Mouse (Mus musculus): ENCODE data around the gene Lif. TPM values are rescaled to one million over a fixed set of nuclear protein-coding genes. Genes with fewer than 3 reads are reported as not detected.

Gene Lif
- total and polyA plus RNA-seq, 2 experiments from 2014 or later, result 0.10 to 0.21 TPM

DNA sequence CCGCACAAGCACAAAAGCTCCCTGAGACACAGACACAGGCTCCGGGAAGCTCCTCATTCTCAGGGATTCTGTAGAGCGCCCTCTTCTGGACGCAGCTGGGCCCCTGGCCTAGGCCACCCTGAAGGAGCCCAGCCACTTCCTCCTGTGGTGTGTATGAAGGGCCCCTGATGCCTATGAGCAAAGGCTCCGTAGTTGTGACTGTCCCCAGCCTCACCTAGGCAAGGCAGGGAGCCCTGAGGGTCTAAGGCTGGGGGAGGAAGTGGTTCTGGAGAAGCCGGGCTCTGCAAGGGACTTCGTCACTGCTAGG lies 3.8 kb downstream of the Lif start:
- TF ChIP-seq CTCF (IDR thresholded peaks at IDR 0.05; ENCODE audit: low read depth), result peak; percentile 63
- Histone ChIP-seq H3K4me3 (ENCODE audit: low read length) (no peak overlapping the region), H3K27me3 (ENCODE audit: insufficient read depth, low read length) (peaks cover 12% of the 10 kb centered on the region; the same call in 1 of the 2 replicates), H3K4me1 (ENCODE audit: insufficient read depth, low read length) (peaks cover 13% of the 10 kb centered on the region; the same call in 1 of the 2 replicates), H3K27ac (no peak overlapping the region), H3K4me2 (ENCODE audit: low read depth, low read length) (no peak overlapping the region), H3K36me3 (ENCODE audit: insufficient read depth, low read length) (no peaks in the 10 kb centered on the region), H3K9ac (replicated peaks; ENCODE audit: low read length) (no peak overlapping the region), H3K9me3 (ENCODE audit: low read length) (no peaks in the 10 kb centered on the region)
- DNase-seq (ENCODE audit: low spot score) (peak; percentile 69), ATAC-seq (0 out of 2 replicates have a peak, but pooled peaks have one; percentile 13)
- 40% methylated on average over 7 of the region's 7 CpGs for WGBS

GRCm38 (mm10) chr11:4261969-4262368 lies 4.6 kb downstream of the Lif start:
- H3K9ac ChIP-seq (replicated peaks; ENCODE audit: low read length), result no peak overlapping the region
- peak; percentile 52 for ATAC-seq
- 25% methylated on average over 5 of the region's 5 CpGs for WGBS
- peak; percentile 87 for DNase-seq (ENCODE audit: low spot score)
- peak; percentile 70 for TF ChIP-seq CTCF (IDR thresholded peaks at IDR 0.05; ENCODE audit: low read depth)
- no peaks in the 10 kb centered on the region for H3K36me3 ChIP-seq (ENCODE audit: insufficient read depth, low read length)
- no peak overlapping the region for H3K4me3 ChIP-seq (ENCODE audit: low read length)
- H3K27me3 ChIP-seq (ENCODE audit: insufficient read depth, low read length), result peaks cover 13% of the 10 kb centered on the region; the same call in 1 of the 2 replicates
- peaks cover 13% of the 10 kb centered on the region; the same call in 1 of the 2 replicates for H3K4me1 ChIP-seq (ENCODE audit: insufficient read depth, low read length)
- H3K27ac ChIP-seq, result no peak overlapping the region
- no peaks in the 10 kb centered on the region for H3K9me3 ChIP-seq (ENCODE audit: low read length)
- H3K4me2 ChIP-seq (ENCODE audit: low read depth, low read length), result no peak overlapping the region

DNA sequence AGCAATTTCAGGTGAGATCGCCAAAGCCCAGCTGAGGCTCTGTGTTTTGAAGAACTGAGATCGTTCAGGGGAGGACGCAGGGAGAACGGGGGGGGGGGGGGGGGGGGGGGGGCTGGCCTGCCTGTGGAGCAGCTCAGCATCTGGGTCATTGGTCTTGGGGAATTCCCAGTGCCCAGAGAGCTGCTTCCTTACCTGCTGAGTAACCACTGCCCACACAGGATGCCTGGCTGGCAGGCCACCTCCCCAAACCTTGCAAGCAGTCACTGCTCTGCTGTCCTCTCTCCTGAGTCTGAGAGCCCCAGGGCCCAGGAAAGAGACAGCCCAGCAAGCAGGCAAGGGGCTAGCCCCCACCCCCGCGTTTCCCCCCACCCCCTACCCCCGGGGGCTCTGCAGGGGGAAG lies 5.5 kb downstream of the Lif start:
- Histone ChIP-seq H3K27me3 (ENCODE audit: insufficient read depth, low read length) (peaks cover 22% of the 10 kb centered on the region), H3K4me2 (ENCODE audit: low read depth, low read length) (no peak overlapping the region), H3K27ac (no peak overlapping the region), H3K4me1 (ENCODE audit: insufficient read depth, low read length) (peaks cover 13% of the 10 kb centered on the region; the same call in 1 of the 2 replicates), H3K4me3 (ENCODE audit: low read length) (no peak overlapping the region), H3K9me3 (ENCODE audit: low read length) (no peaks in the 10 kb centered on the region), H3K36me3 (ENCODE audit: insufficient read depth, low read length) (no peaks in the 10 kb centered on the region), H3K9ac (replicated peaks; ENCODE audit: low read length) (no peak overlapping the region)
- no peak for TF ChIP-seq CTCF (IDR thresholded peaks at IDR 0.05; ENCODE audit: low read depth)
- 27% methylated on average over 7 of the region's 7 CpGs for WGBS
- DNase-seq (ENCODE audit: low spot score), result no peak
- ATAC-seq, result no peak

DNA sequence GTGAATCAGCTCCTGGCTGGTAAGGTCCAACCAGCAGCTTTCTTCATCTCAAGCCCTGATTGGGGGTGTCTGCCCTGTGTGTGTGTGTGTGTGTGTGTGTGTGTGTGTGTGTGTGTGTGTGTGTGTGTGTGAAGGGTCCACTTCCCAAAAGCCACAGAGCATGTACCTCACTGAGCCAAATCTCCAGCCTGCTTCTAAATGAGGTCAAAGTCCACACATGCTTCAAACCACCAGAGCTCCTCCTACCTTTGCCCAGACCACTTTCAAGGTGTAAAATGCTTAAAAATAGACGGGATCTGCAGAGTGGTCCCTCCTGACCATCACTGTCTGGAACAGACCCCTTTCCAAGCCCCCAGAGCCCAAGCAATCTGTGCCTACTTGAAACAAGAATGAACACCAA lies 5.9 kb downstream of the Lif start:
- peaks cover 13% of the 10 kb centered on the region; the same call in 1 of the 2 replicates for H3K4me1 ChIP-seq (ENCODE audit: insufficient read depth, low read length)
- H3K4me2 ChIP-seq (ENCODE audit: low read depth, low read length), result no peak overlapping the region
- no peaks in the 10 kb centered on the region for H3K9me3 ChIP-seq (ENCODE audit: low read length)
- DNase-seq (ENCODE audit: low spot score) (no peak), ATAC-seq (no peak)
- H3K4me3 ChIP-seq (ENCODE audit: low read length), result no peak overlapping the region
- no peaks in the 10 kb centered on the region for H3K36me3 ChIP-seq (ENCODE audit: insufficient read depth, low read length)
- H3K27me3 ChIP-seq (ENCODE audit: insufficient read depth, low read length), result peaks cover 23% of the 10 kb centered on the region
- H3K27ac ChIP-seq, result no peak overlapping the region
- no peak overlapping the region for H3K9ac ChIP-seq (replicated peaks; ENCODE audit: low read length)
- TF ChIP-seq CTCF (IDR thresholded peaks at IDR 0.05; ENCODE audit: low read depth), result no peak
- WGBS, result 40% methylated on average over 1 of the region's 1 CpGs

DNA sequence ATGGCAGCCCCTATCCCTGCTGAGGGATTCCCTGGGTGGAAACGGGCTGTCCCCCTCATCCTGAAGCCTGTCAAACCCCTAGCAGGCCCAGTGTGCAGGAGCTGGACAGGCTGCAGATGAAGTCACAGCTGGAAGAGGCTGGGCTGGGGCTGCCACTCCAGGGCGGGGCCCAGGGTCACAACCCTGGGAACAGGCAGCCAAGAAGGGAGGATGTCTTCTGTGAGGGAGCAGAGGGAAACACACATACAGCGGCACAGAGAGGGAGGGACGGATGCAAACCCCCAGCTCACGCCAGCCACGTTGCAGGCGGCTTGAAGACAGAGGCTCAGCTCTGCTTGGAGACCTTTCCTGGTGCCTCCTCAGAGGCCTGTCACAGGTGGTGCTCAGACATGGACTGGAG lies 6.7 kb downstream of the Lif start:
- Histone ChIP-seq H3K4me1 (ENCODE audit: insufficient read depth, low read length) (peaks cover 13% of the 10 kb centered on the region; the same call in 1 of the 2 replicates), H3K4me2 (ENCODE audit: low read depth, low read length) (no peak overlapping the region), H3K4me3 (ENCODE audit: low read length) (no peak overlapping the region), H3K36me3 (ENCODE audit: insufficient read depth, low read length) (no peaks in the 10 kb centered on the region), H3K9me3 (ENCODE audit: low read length) (no peaks in the 10 kb centered on the region), H3K27ac (no peak overlapping the region), H3K9ac (replicated peaks; ENCODE audit: low read length) (no peak overlapping the region), H3K27me3 (ENCODE audit: insufficient read depth, low read length) (peaks cover 23% of the 10 kb centered on the region)
- TF ChIP-seq CTCF (IDR thresholded peaks at IDR 0.05; ENCODE audit: low read depth), result no peak
- DNase-seq (ENCODE audit: low spot score) (no peak), ATAC-seq (no peak)
- 72% methylated on average over 7 of the region's 7 CpGs for WGBS

DNA sequence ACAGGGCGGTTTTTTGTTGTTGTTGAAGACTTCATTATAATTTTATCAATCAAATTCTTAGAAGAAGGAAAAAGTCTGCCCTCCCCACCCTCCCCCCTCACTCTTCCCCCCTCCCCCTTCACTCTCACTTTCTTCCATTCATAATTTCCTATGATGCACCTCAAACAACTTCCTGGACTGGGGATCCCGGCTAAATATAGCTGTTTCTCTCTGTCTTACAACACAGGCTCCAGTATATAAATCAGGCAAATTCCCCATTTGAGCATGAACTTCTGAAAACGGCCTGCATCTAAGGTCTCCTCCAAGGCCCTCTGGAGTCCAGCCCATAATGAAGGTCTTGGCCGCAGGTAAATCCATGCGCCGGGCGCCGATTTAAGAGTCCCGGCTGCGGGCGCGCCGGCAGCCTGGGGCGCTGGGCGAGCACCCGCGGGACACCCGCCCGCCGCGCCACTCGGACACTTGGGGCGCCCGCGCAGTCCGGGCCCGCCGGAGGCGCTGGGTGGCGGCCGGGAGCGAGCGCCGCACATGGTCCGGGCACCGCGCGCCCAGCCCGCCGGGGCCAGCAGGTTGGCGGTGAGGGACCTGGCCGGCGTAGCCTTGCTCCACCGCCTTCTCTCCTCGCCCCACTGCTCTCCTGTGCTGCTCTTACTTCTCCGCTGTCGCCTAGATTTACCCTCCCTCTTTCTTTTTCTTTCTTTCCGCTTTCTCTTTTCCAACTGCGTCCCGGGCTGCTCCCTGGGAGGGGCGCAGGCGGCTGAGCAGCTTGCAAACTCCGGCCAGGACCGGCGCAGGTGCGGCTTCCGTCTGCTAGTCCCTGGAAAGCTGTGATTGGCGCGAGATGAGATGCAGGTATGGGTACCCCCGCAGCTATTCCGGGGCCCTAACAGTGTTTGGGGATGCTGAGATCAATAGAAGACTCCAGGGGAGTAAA lies 9.2 kb downstream of the Lif start:
- peak; percentile 42 for DNase-seq (ENCODE audit: low spot score)
- peak overlapping the region; percentile 90 for H3K4me2 ChIP-seq (ENCODE audit: low read depth, low read length)
- peaks cover 6% of the 10 kb centered on the region; the same call in 1 of the 2 replicates for H3K4me1 ChIP-seq (ENCODE audit: insufficient read depth, low read length)
- 1% methylated on average over 58 of the region's 61 CpGs for WGBS
- no peaks in the 10 kb centered on the region for H3K36me3 ChIP-seq (ENCODE audit: insufficient read depth, low read length)
- H3K27ac ChIP-seq, result no peak overlapping the region
- no peaks in the 10 kb centered on the region for H3K9me3 ChIP-seq (ENCODE audit: low read length)
- H3K27me3 ChIP-seq (ENCODE audit: insufficient read depth, low read length), result peaks cover 23% of the 10 kb centered on the region
- peak overlapping the region; percentile 50 for H3K4me3 ChIP-seq (ENCODE audit: low read length)
- peak overlapping the region; percentile 51 for H3K9ac ChIP-seq (replicated peaks; ENCODE audit: low read length)
- ATAC-seq, result peak; percentile 41; the same call in 1 of the 2 replicates
- TF ChIP-seq CTCF (IDR thresholded peaks at IDR 0.05; ENCODE audit: low read depth), result no peak

DNA sequence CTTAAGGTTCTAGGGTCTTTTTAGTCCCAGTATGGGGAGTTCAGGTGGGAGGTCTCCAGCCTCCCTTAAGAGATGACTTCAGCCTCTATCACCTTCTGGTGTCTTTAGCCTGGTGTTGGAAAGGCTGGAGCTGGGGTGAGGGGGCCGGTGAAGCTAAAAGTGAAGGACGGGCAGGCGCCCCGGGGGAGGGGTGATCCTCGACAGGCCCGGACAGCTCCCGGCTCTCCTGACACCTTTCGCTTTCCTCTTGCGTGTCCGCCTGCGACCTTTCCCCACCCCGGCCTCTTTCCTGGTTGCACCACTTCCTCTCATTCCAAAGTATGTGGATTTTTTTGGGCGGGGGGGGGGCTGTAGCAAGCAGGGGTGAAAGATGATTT lies 9.8 kb downstream of the Lif start:
- ATAC-seq, result no peak
- 16% methylated on average over 13 of the region's 13 CpGs for WGBS
- Histone ChIP-seq H3K36me3 (ENCODE audit: insufficient read depth, low read length) (no peaks in the 10 kb centered on the region), H3K4me2 (ENCODE audit: low read depth, low read length) (peak overlapping the region; percentile 90), H3K27me3 (ENCODE audit: insufficient read depth, low read length) (peaks cover 23% of the 10 kb centered on the region), H3K27ac (no peak overlapping the region), H3K4me3 (ENCODE audit: low read length) (peak overlapping the region; percentile 50), H3K9me3 (ENCODE audit: low read length) (no peaks in the 10 kb centered on the region), H3K9ac (replicated peaks; ENCODE audit: low read length) (no peak overlapping the region), H3K4me1 (ENCODE audit: insufficient read depth, low read length) (peaks cover under 1% of the 10 kb centered on the region; the same call in 1 of the 2 replicates)
- no peak for TF ChIP-seq CTCF (IDR thresholded peaks at IDR 0.05; ENCODE audit: low read depth)
- no peak for DNase-seq (ENCODE audit: low spot score)

Measured in hindbrain, postnatal 0 days (tissue).